Mouse (Mus musculus) CH12.LX (cell line): ENCODE measurements around the gene Sec14l1. TPM values are rescaled to one million over a fixed set of nuclear protein-coding genes. Genes with fewer than 3 reads are reported as not detected.

Experiments used
- DNase-seq: peaks from one replicate; pipeline ENCODE4 v3.0.0-alpha.2; 2013; ENCODE audit errors: extremely low read depth
- H3K27ac ChIP-seq: 2 replicates; pipeline ENCODE4 v1.5.1; 2012; ENCODE audit warnings: low read depth, mild to moderate bottlenecking, control low read depth, moderate library complexity; ENCODE audit not compliant: insufficient read depth
- H3K27me3 ChIP-seq: replicated peaks from 2 replicates; pipeline ENCODE3; 2012; ENCODE audit warnings: inconsistent platforms
- H3K36me3 ChIP-seq, 2 experiments: replicated peaks in 1 of 2; 2 replicates each; pipeline versions ENCODE3 to v1.6.1; 2012; ENCODE audit warnings: inconsistent platforms in 1 of 2, low read length in 1 of 2, mild to moderate bottlenecking in 1 of 2, mixed read lengths in 1 of 2, moderate library complexity in 1 of 2; ENCODE audit not compliant: control insufficient read depth in 1 of 2, insufficient read depth in 1 of 2
- H3K4me1 ChIP-seq, 2 experiments: 2 replicates each; pipeline ENCODE4 v1.6.1; 2012; ENCODE audit warnings: inconsistent platforms in 1 of 2, moderate library complexity in 1 of 2; ENCODE audit not compliant: insufficient read depth in 2 of 2, control insufficient read depth in 1 of 2
- H3K4me2 ChIP-seq: 2 replicates; pipeline ENCODE4 v1.6.1; 2012; ENCODE audit warnings: low read depth, mild to moderate bottlenecking, control low read depth; ENCODE audit not compliant: poor library complexity, insufficient read depth, severe bottlenecking
- H3K4me3 ChIP-seq, 3 experiments: fragments of 150-350 bp in 1 of 3; sonication (generic) in 1 of 3; replicated peaks in 1 of 3; 2 replicates each; pipeline versions ENCODE3 to v1.5.1; 2011 to 2012; ENCODE audit warnings: low read depth in 2 of 3, low read length in 2 of 3, mild to moderate bottlenecking in 2 of 3, moderate library complexity in 2 of 3, control low read depth in 1 of 3, improper control_type of control experiment in 1 of 3, inconsistent platforms in 1 of 3, mixed read lengths in 1 of 3; ENCODE audit not compliant: poor library complexity in 1 of 3
- H3K79me2 ChIP-seq: replicated peaks from 2 replicates; pipeline ENCODE4 v1.6.1; 2012; ENCODE audit warnings: mild to moderate bottlenecking, moderate library complexity; ENCODE audit not compliant: control insufficient read depth, poor library complexity, insufficient read depth, severe bottlenecking; ENCODE audit errors: extremely low read depth
- H3K9ac ChIP-seq: 2 replicates; pipeline ENCODE4 v1.6.1; 2012; ENCODE audit warnings: low read depth, mild to moderate bottlenecking, control low read depth, moderate library complexity; ENCODE audit not compliant: insufficient read depth
- H3K9me3 ChIP-seq: replicated peaks from 2 replicates; pipeline ENCODE3; 2012; ENCODE audit warnings: low read length, inconsistent platforms, mixed read lengths
- BHLHE40 ChIP-seq: IDR thresholded peaks from 2 replicates; pipeline ENCODE4 v1.6.1; 2011; ENCODE audit warnings: mild to moderate bottlenecking, low read depth, low read length, improper control_type of control experiment
- CHD2 ChIP-seq: IDR thresholded peaks from 2 replicates; pipeline ENCODE4 v1.6.1; 2011; ENCODE audit warnings: low read length, improper control_type of control experiment
- CTCF ChIP-seq, 2 experiments: IDR thresholded peaks in 1 of 2; conservative IDR thresholded peaks in 1 of 2; 2 replicates each; pipeline ENCODE4 v1.5.1; 2011 to 2012; ENCODE audit warnings: low read depth in 2 of 2, low read length in 2 of 2, improper control_type of control experiment in 1 of 2, inconsistent platforms in 1 of 2, mild to moderate bottlenecking in 1 of 2, moderate library complexity in 1 of 2
- ELF1 ChIP-seq: IDR thresholded peaks from 2 replicates; pipeline ENCODE4 v1.6.1; 2014; ENCODE audit warnings: low read depth, mild to moderate bottlenecking, inconsistent platforms, low read length, improper control_type of control experiment
- EP300 ChIP-seq: IDR thresholded peaks from 2 replicates; pipeline ENCODE4 v1.6.1; 2011; ENCODE audit warnings: low read length, improper control_type of control experiment
- ETS1 ChIP-seq: conservative IDR thresholded peaks from 2 replicates; pipeline ENCODE4 v1.6.1; 2012; ENCODE audit warnings: low read depth, mild to moderate bottlenecking, inconsistent platforms, low read length, improper control_type of control experiment, moderate library complexity
- GABPA ChIP-seq: IDR thresholded peaks from 2 replicates; pipeline ENCODE4 v1.6.1; 2012; ENCODE audit warnings: low read depth, low read length, improper control_type of control experiment, inconsistent platforms; ENCODE audit not compliant: insufficient replicate concordance
- IRF4 ChIP-seq: IDR thresholded peaks from 2 replicates; pipeline ENCODE4 v1.6.1; 2014; ENCODE audit warnings: low read depth, mild to moderate bottlenecking, inconsistent platforms, low read length, improper control_type of control experiment
- JUN ChIP-seq: IDR thresholded peaks from 2 replicates; pipeline ENCODE4 v1.6.1; 2011; ENCODE audit warnings: low read depth, mild to moderate bottlenecking, low read length, improper control_type of control experiment, moderate library complexity; ENCODE audit not compliant: insufficient read depth
- JUND ChIP-seq: conservative IDR thresholded peaks from 2 replicates; pipeline ENCODE4 v1.6.1; 2011; ENCODE audit warnings: low read depth, low read length, improper control_type of control experiment
- KAT2A ChIP-seq: IDR thresholded peaks from 2 replicates; pipeline ENCODE4 v1.6.1; 2012; ENCODE audit warnings: low read length, improper control_type of control experiment, inconsistent platforms; ENCODE audit not compliant: insufficient replicate concordance
- MAZ ChIP-seq: IDR thresholded peaks from 2 replicates; pipeline ENCODE4 v1.6.1; 2012; ENCODE audit warnings: low read depth, mild to moderate bottlenecking, inconsistent platforms, low read length, improper control_type of control experiment, moderate library complexity
- MEF2A ChIP-seq: IDR thresholded peaks from 2 replicates; pipeline ENCODE4 v1.6.1; 2014; ENCODE audit warnings: low read depth, mild to moderate bottlenecking, inconsistent platforms, low read length, improper control_type of control experiment, borderline replicate concordance
- MXI1 ChIP-seq: IDR thresholded peaks from 2 replicates; pipeline ENCODE4 v1.6.1; 2011; ENCODE audit warnings: mild to moderate bottlenecking, low read depth, low read length, improper control_type of control experiment
- POLR2A ChIP-seq: IDR thresholded peaks from 2 replicates; pipeline ENCODE4 v1.6.1; 2011; ENCODE audit warnings: low read depth, mild to moderate bottlenecking, improper control_type of control experiment, low read length
- RAD21 ChIP-seq: IDR thresholded peaks from 2 replicates; pipeline ENCODE4 v1.6.1; 2011; ENCODE audit warnings: low read depth, mild to moderate bottlenecking, low read length, improper control_type of control experiment, moderate library complexity
- RCOR1 ChIP-seq: conservative IDR thresholded peaks from 2 replicates; pipeline ENCODE4 v1.6.1; 2012; ENCODE audit warnings: low read depth, mild to moderate bottlenecking, inconsistent platforms, low read length, improper control_type of control experiment
- SIN3A ChIP-seq: IDR thresholded peaks from 2 replicates; pipeline ENCODE4 v1.6.1; 2012; ENCODE audit warnings: low read length, improper control_type of control experiment, inconsistent platforms
- SMC3 ChIP-seq: IDR thresholded peaks from 2 replicates; pipeline ENCODE4 v1.6.1; 2011; ENCODE audit warnings: low read depth, low read length, improper control_type of control experiment
- TCF12 ChIP-seq: IDR thresholded peaks from 2 replicates; pipeline ENCODE4 v1.6.1; 2014; ENCODE audit warnings: low read depth, mild to moderate bottlenecking, inconsistent platforms, low read length, improper control_type of control experiment
- UBTF ChIP-seq: IDR thresholded peaks from 2 replicates; pipeline ENCODE4 v1.6.1; 2012; ENCODE audit warnings: low read depth, mild to moderate bottlenecking, inconsistent platforms, low read length, improper control_type of control experiment, moderate library complexity
- USF1 ChIP-seq: IDR thresholded peaks from 2 replicates; pipeline ENCODE4 v1.6.1; 2014; ENCODE audit warnings: low read depth, mild to moderate bottlenecking, inconsistent platforms, low read length, improper control_type of control experiment
- ZC3H11A ChIP-seq: IDR thresholded peaks from 2 replicates; pipeline ENCODE4 v1.6.1; 2012; ENCODE audit warnings: low read depth, mild to moderate bottlenecking, inconsistent platforms, low read length, improper control_type of control experiment
- ZMIZ1 ChIP-seq: IDR thresholded peaks from 2 replicates; pipeline ENCODE4 v1.6.1; 2012; ENCODE audit warnings: low read depth, mild to moderate bottlenecking, inconsistent platforms, low read length, improper control_type of control experiment
- ZNF384 ChIP-seq: IDR thresholded peaks from 2 replicates; pipeline ENCODE4 v1.6.1; 2012; ENCODE audit warnings: low read depth, low read length, improper control_type of control experiment, inconsistent platforms
- dilution Hi-C: fragments of 300-500 bp; cut with MboI; formaldehyde crosslinking; loops from 2 replicates; pipeline ENCODE4 v1.14.3; 2020; ENCODE audit warnings: low sequenced_read_pairs; ENCODE audit not compliant: extremely low pct_unique_long_range_greater_than_20kb, extremely low pct_ligation_motif_present
- in situ Hi-C: fragments of 300-500 bp; cut with MboI; formaldehyde crosslinking; loops from 3 replicates; pipeline ENCODE4 v1.14.3; 2019; ENCODE audit warnings: low sequenced_read_pairs, low pct_ligation_motif_present, low pct_unique_long_range_greater_than_20kb, mixed read lengths
- polyA plus RNA-seq: library from polyadenylated mRNA; unstranded; fragments of >175 nt; gene quantifications from 2 replicates; pipeline ENCODE4 v1.2.1, GENCODE M21; 2012; ENCODE audit warnings: low read depth; ENCODE audit not compliant: insufficient read length
- total RNA-seq, 2 experiments: library from RNA; depleted of rRNA; stranded (reverse); fragments of 300-350 nt in 1 of 2; fragments of >200 nt in 1 of 2; gene quantifications; 2 replicates each; pipeline ENCODE4 v1.2.3; 2012 to 2014

The Sec14l1 gene
- total and polyA plus RNA-seq, 3 experiments, result 18.5 to 28.2 (median 21.5) TPM

DNA sequence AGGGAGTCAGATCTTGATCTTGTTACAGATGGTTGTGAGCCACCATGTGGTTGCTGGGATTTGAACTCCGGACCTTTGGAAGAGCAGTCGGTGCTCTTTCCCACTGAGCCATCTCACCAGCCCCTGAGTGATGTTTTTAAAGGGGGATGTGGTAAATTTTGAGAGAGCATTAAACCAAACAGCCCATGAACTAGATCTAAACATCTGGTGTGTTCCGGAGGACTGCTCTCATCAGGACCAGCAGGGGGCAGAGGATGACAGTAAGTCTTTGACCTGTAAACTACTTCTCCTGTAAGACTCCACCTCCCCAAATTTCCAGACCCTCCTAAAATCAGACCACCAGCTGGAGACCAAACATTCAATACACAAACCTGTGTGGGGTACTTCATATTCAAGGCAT, 45.9 kb upstream of the Sec14l1 start:
- Histone ChIP-seq H3K9me3 (peaks cover 2% of the 10 kb centered on the region), H3K4me3 (no peak overlapping the region), H3K9ac (no peak overlapping the region), H3K36me3 (no peaks in the 10 kb centered on the region), H3K27me3 (peaks cover 32% of the 10 kb centered on the region), H3K79me2 (no peaks in the 10 kb centered on the region), H3K4me2 (no peak overlapping the region), H3K27ac (no peak overlapping the region), H3K4me1 (peaks cover 0 to 23% of the 10 kb centered on the region in 2 experiments; a peak in 3 of 4 replicates)
- dilution Hi-C loops, result no loop called here
- peak in 1 of 2 experiments; percentile 71; a peak in 3 of 4 replicates for TF ChIP-seq CTCF (conservative IDR thresholded peaks at IDR 0.05 in 1 of 2, IDR thresholded peaks at IDR 0.05 in 1 of 2; ENCODE audit: low read depth in 2 of 2, low read length in 2 of 2)
- peak; percentile 52 for TF ChIP-seq RAD21
- peak; percentile 60 for TF ChIP-seq SMC3
- no peak for TF ChIP-seq UBTF
- DNase-seq, result no peak
- in situ Hi-C loops, result no loop called here

DNA sequence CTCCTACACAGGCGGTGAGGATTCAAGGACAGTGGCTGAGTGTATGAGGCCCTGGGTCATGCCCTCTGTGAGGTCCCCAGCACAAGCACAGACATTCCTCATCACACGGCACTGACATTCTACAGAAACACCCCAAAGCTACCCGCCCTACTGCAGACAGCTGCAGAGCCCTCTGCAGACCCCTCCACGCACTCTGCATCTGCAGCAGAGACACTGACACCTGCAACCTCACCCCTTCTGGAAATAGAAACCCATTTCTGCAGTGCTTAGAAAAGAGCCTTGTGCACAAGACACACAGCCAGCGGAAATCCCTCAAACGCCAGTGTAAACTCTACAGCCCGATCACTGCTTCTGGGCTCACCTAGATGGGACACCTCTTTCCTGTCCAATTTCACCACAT, 44.3 kb upstream of the Sec14l1 start:
- H3K27ac ChIP-seq, result no peak overlapping the region
- no peaks in the 10 kb centered on the region for H3K79me2 ChIP-seq
- H3K4me3 ChIP-seq, result no peak overlapping the region
- H3K4me2 ChIP-seq, result no peak overlapping the region
- TF ChIP-seq MEF2A (0 out of 2 replicates have a peak, but pooled peaks have one; percentile 16), ETS1 (no peak)
- dilution Hi-C loops, result no loop called here
- peaks cover 22% of the 10 kb centered on the region for H3K27me3 ChIP-seq
- no peak for DNase-seq
- H3K9ac ChIP-seq, result no peak overlapping the region
- peaks cover 0 to 25% of the 10 kb centered on the region in 2 experiments; a peak in 3 of 4 replicates for H3K4me1 ChIP-seq
- no peaks in the 10 kb centered on the region for H3K36me3 ChIP-seq
- peaks cover 2% of the 10 kb centered on the region for H3K9me3 ChIP-seq
- in situ Hi-C loops, result no loop called here

DNA sequence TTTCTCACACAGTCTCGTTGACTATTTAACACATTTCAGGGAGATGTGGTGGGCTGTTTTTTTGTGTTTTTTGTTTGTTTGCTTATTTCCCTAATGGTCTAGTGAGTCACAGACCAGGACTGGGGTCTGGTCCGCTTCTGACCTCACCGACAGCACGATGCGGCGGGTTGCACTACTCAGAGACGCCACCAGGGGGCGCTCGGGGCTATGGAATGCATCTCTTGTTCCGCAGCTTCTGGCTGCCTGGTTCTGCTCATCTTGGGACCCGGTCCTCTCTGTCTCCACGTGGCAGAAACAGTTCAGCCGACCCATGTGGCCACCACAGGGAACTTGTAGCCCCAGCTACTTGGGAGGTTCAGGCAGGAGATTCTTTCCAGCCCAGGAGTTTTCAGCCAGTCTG, 42.8 kb upstream of the Sec14l1 start:
- Histone ChIP-seq H3K4me1 (peaks cover 3 to 31% of the 10 kb centered on the region in 2 experiments), H3K4me2 (no peak overlapping the region), H3K4me3 (no peak overlapping the region), H3K9ac (no peak overlapping the region), H3K36me3 (no peaks in the 10 kb centered on the region), H3K27ac (no peak overlapping the region), H3K27me3 (peaks cover 19% of the 10 kb centered on the region), H3K79me2 (peaks cover 5% of the 10 kb centered on the region), H3K9me3 (peaks cover 2% of the 10 kb centered on the region)
- DNase-seq, result peak; percentile 85
- in situ Hi-C loops (no loop called here), dilution Hi-C loops (no loop called here)
- TF ChIP-seq USF1 (no peak), JUN (no peak), RCOR1 (0 out of 2 replicates have a peak, but pooled peaks have one; percentile 43), MAZ (peak; percentile 76; the same call in 1 of the 2 replicates), CHD2 (no peak), BHLHE40 (peak; percentile 62), GABPA (no peak), ZNF384 (no peak), POLR2A (no peak; the same call in 1 of the 2 replicates), RAD21 (no peak; the same call in none of the 2 replicates), EP300 (0 out of 2 replicates have a peak, but pooled peaks have one; percentile 13), MXI1 (peak; percentile 97), IRF4 (peak; percentile 65), KAT2A (no peak), TCF12 (peak; percentile 56), ZMIZ1 (no peak), SIN3A (peak; percentile 73), JUND (no peak; the same call in 1 of the 2 replicates), MEF2A (peak; percentile 64; the same call in 1 of the 2 replicates), CTCF (conservative IDR thresholded peaks at IDR 0.05 in 1 of 2, IDR thresholded peaks at IDR 0.05 in 1 of 2; ENCODE audit: low read depth in 2 of 2, low read length in 2 of 2) (peak; percentile 96 to 99), ELF1 (0 out of 2 replicates have a peak, but pooled peaks have one; percentile 34), ZC3H11A (peak; percentile 97), SMC3 (peak; percentile 99)
